Mouse (Mus musculus) liver, postnatal 0 days (tissue): ENCODE measurements around the gene Wwc1. TPM values are rescaled to one million over a fixed set of nuclear protein-coding genes. Genes with fewer than 3 reads are reported as not detected.

Experiments
- ATAC-seq: fragments of 200-750 bp; cut with Nextera tagmentation; 2 replicates; pipeline ENCODE4 v1.8.0; 2017; ENCODE audit warnings: mild to moderate bottlenecking, moderate library complexity
- DNase-seq: peaks from one replicate; pipeline ENCODE4 v3.0.0-alpha.2; 2016
- H3K27ac ChIP-seq: fragments of 300-500 bp; sonication (generic); 2 replicates; pipeline ENCODE4 v1.5.1; 2014; ENCODE audit warnings: antibody characterized with exemption, moderate library complexity, mild to moderate bottlenecking, low read depth
- H3K27me3 ChIP-seq: fragments of 300-500 bp; sonication (generic); 2 replicates; pipeline ENCODE4 v1.6.1; 2014; ENCODE audit warnings: low read length, control low read depth, mixed read lengths; ENCODE audit not compliant: insufficient read depth
- H3K36me3 ChIP-seq: fragments of 300-500 bp; sonication (generic); replicated peaks from 2 replicates; pipeline ENCODE4 v1.6.1; 2014; ENCODE audit warnings: mild to moderate bottlenecking, control low read depth, low read length, moderate library complexity, mixed read lengths; ENCODE audit not compliant: insufficient read depth
- H3K4me1 ChIP-seq: fragments of 300-500 bp; sonication (generic); 2 replicates; pipeline ENCODE4 v1.6.1; 2014; ENCODE audit warnings: antibody characterized with exemption, mild to moderate bottlenecking, control low read depth; ENCODE audit not compliant: insufficient read depth
- H3K4me2 ChIP-seq: fragments of 300-500 bp; sonication (generic); 2 replicates; pipeline ENCODE4 v1.6.1; 2014; ENCODE audit warnings: low read depth, mild to moderate bottlenecking, low read length, moderate library complexity, mixed read lengths
- H3K4me3 ChIP-seq: fragments of 300-500 bp; sonication (generic); 2 replicates; pipeline ENCODE4 v1.5.1; 2014; ENCODE audit warnings: low read depth, low read length
- H3K9ac ChIP-seq: fragments of 300-500 bp; sonication (generic); replicated peaks from 2 replicates; pipeline ENCODE4 v1.6.1; 2014; ENCODE audit warnings: mild to moderate bottlenecking, moderate library complexity
- H3K9me3 ChIP-seq: fragments of 300-500 bp; sonication (generic); 2 replicates; pipeline ENCODE4 v1.6.1; 2016; ENCODE audit warnings: mild to moderate bottlenecking, control low read depth, low read length, mixed read lengths
- CTCF ChIP-seq: sonication (generic); IDR thresholded peaks from 2 replicates; pipeline ENCODE4 v1.5.1; 2016; ENCODE audit warnings: antibody characterized with exemption, low read depth
- EP300 ChIP-seq: IDR thresholded peaks from 2 replicates; pipeline ENCODE4 v1.6.1; 2016; ENCODE audit warnings: antibody characterized with exemption, low read depth, mild to moderate bottlenecking
- WGBS: fragments of 180-500 bp; shearing (Covaris S2); extraction: QIAGEN DNeasy Blood & Tissue Kit; methylation state at CpG from one replicate; pipeline ENCODE4 v1.1.7; 2014; ENCODE audit not compliant: insufficient replicate concordance; 5-methylcytosine and 5-hydroxymethylcytosine counted together
- polyA plus RNA-seq: library from polyadenylated mRNA; unstranded; fragments of >200 nt; fragmentation: Nextera tagmentation; extraction: Ambion mirVana; gene quantifications from 2 replicates; pipeline ENCODE4 v1.2.1, GENCODE M21; 2015

Gene Wwc1
- polyA plus RNA-seq, 1 experiment from 2014 or later, result 6.3 TPM

DNA sequence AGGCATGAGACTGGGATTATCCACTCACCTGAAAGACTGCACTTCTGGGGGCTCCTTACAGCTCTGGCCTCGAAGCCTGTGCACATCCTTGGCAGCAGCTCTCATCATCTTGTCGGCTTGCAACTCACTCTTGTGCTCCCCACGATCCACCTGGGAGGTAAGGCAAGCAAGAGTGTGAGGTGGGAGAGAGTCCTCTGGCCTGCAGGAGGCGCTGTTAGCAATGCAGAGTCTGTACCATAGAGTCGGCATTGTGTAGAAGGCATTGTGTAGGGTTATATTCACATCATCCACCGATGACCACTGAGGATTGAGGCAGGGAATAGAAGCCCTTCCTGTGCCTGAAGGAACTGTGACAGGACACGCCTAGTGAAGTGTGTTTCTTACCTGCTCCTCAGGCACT lies 140.0 kb downstream of the Wwc1 start:
- Histone ChIP-seq H3K4me1 (0 out of 2 replicates have a peak, but pooled peaks cover 4% of the 10 kb centered on the region), H3K4me3 (no peak overlapping the region), H3K9ac (no peak overlapping the region), H3K27ac (no peak overlapping the region), H3K4me2 (no peak overlapping the region), H3K9me3 (no peaks in the 10 kb centered on the region), H3K36me3 (peaks cover 3% of the 10 kb centered on the region), H3K27me3 (no peaks in the 10 kb centered on the region)
- WGBS, result 75% methylated on average over 7 of the region's 7 CpGs
- TF ChIP-seq CTCF, result peak; percentile 55
- no peak for TF ChIP-seq EP300
- ATAC-seq (no peak), DNase-seq (no peak)

DNA sequence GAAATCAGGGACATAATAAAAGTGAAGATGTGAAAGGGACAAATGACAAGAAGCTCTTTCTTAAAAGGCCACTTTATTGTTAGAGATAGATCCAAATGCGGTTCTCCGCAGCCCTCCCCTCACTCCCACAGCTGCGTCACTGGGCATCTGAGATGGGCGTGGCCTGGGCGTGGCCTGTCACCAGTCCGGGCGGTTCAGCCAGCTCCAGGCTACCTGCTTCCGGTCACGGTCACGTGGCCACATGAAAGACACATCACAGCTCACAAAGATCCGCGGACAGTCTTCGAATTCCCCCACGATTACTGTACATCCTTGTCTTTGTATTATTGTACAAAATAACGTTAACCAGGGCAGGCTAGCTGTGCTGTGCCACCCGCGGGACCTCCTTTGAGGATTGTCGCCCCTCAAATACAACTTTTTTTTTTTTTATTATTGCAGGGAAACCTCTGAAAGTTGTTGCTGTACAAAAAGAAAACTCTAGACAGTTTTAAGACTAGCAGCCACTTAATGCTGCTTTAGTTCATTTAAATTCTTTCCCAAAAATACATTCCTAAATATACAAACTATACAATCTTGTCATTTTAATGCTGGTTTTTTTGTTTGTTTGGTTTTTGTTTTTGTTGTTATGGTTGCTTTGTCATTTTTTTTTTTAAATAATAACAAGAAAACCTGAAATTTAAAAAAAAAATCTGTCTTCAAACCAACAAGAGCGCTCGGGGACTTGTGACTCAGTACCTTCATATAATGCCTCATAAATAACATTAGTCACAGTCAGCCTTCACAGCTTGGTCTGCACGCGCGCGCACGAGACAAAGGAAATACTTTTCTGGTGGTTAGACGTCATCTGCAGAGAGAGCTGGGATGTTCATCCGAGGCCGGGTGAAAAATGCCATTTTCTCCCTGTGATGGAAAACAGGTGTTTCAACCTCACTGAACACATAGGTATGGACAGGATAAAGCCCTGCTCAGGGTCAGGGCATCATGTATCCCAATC lies 141.7 kb downstream of the Wwc1 start:
- peaks cover 4% of the 10 kb centered on the region for H3K4me1 ChIP-seq
- ATAC-seq (peak; percentile 62), DNase-seq (peak; percentile 91)
- WGBS, result 20% methylated on average over 28 of the region's 28 CpGs
- no peaks in the 10 kb centered on the region for H3K9me3 ChIP-seq
- peak overlapping the region; percentile 76 for H3K4me2 ChIP-seq
- H3K27ac ChIP-seq, result no peak overlapping the region
- H3K27me3 ChIP-seq, result no peaks in the 10 kb centered on the region
- H3K9ac ChIP-seq, result 0 out of 2 replicates have a peak overlapping the region, but pooled peaks have one; percentile 44
- no peak for TF ChIP-seq EP300
- no peak for TF ChIP-seq CTCF
- peak overlapping the region; percentile 33 for H3K4me3 ChIP-seq
- peaks cover 3% of the 10 kb centered on the region for H3K36me3 ChIP-seq

DNA sequence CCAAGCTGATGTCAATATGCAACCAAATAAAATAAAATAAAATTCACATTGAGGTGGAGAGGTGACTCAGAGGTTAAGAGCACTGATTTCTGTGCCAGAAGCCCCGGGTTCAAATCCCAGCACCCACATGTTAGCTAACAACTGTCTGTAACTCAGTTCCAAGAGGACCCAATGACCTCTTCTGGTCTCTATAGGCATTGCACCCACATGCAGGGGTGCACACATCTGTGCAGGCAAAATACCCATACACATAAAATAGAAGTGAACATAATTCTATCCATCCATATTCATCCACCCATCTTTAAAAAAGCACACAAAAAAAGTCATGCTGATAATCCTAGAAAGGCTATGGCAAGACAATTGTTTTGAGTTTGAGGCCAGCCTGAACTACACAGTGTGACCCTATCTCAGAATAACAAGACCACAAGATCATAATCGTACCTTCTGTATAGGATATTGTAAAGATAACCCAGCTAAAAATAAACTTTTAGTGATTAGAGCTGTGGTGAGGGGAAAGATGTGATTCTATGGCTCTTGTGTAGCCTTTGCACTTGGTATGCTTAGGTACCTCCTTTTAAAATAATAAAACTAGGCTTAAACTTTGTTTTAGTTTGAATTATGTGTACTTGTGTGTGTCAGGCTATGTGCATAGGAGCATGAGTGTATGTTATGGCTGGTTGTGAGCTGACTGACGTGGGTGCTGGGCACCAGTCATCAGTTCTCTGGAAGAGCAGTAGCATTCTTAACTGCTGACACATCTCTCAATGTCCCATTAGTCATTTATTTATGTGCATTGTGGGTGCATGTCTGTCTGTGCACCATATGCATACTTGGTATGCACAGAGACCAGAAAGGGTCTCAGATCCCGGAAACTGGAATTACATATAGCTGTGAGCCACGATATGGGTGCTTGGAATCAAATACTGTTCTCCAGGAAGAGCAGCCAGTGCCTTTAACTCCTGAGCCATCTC lies 142.9 kb downstream of the Wwc1 start:
- H3K9ac ChIP-seq, result no peak overlapping the region
- WGBS, result 68% methylated on average over 5 of the region's 5 CpGs
- H3K36me3 ChIP-seq, result peaks cover 5% of the 10 kb centered on the region
- H3K4me1 ChIP-seq, result peaks cover 10% of the 10 kb centered on the region
- H3K4me2 ChIP-seq, result peak overlapping the region; percentile 76
- no peaks in the 10 kb centered on the region for H3K9me3 ChIP-seq
- peak overlapping the region; percentile 33; the same call in 1 of the 2 replicates for H3K4me3 ChIP-seq
- no peaks in the 10 kb centered on the region for H3K27me3 ChIP-seq
- no peak for DNase-seq
- no peak for ATAC-seq
- TF ChIP-seq EP300 (no peak), CTCF (no peak)
- peak overlapping the region; percentile 39; the same call in 1 of the 2 replicates for H3K27ac ChIP-seq

DNA sequence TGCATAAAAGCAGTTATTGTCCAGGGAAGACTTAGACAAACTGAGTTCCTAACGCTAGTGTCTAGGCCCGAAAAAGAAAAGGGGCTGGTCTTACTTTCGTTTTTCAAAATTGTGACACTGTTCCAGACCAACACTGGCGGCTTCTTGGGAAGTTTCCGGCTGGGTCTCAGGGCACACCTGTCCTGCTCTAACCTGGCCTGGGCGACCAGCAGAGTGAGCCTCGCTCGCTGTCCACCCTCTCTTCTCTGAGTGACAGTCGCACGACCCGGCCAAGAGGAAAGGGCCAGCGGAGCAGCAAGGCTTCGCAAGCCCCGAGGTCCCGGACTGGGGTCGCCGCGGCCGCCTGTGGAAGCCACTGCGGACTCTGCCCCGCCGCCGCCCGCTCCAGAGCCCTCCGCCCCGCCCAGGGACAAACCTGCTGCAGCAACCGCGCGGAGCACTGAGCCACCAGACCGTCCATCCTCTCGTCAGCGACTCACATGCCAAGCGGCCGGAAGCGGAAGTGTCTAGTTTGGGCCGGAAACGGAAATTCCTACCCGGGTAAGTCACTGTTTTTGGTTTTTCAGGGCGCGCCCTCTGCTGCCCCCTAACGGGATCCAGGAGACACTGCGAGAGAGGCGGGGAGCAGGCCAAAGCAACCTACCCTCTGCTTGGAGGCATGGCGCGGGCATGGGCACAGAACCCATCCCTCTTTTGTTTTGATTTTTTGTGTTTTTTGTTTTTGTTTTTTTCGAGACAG lies 146.1 kb downstream of the Wwc1 start, which contains the start of gene Rars:
Rars (minus strand) TSS at position 485 of the 739 bp plus-strand sequence.
- Histone ChIP-seq H3K4me2 (peak within 1 kb of the TSS; percentile 81), H3K27me3 (no peaks in the 10 kb centered on the region), H3K27ac (peak within 1 kb of the TSS; percentile 86), H3K9me3 (no peaks in the 10 kb centered on the region), H3K4me1 (peaks cover 10% of the 10 kb centered on the region), H3K4me3 (peak within 1 kb of the TSS; percentile 95), H3K36me3 (peaks cover 22% of the 10 kb centered on the region), H3K9ac (peak within 1 kb of the TSS; percentile 92)
- TF ChIP-seq CTCF, result peak; percentile 96
- TF ChIP-seq EP300, result peak; percentile 60
- ATAC-seq (peak; percentile 94), DNase-seq (peak; percentile 95)
- 2% methylated on average over 45 of the region's 46 CpGs for WGBS

DNA sequence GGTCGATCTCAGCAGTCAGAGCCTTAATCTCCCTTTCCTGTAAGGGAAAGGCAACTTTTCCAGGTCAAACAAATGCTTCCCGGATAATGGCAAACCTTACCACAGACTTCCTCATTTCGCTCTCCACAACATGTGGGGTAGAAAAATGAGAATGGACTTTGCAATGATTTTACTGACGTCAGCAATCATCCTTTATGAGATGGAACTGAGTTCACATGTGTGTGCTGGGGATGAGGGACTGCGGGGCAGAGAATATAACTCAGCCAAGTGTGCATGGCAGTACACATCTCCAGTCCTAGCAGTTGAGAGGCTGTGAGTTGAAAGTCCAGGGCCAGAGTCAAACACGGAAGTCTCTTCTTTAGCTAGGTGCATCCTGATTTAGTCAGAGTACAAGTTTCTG lies 147.1 kb downstream of the Wwc1 start:
- ATAC-seq, result no peak
- Histone ChIP-seq H3K4me1 (peaks cover 10% of the 10 kb centered on the region), H3K27ac (peak overlapping the region; percentile 86), H3K27me3 (no peaks in the 10 kb centered on the region), H3K36me3 (peaks cover 31% of the 10 kb centered on the region), H3K9ac (peak overlapping the region; percentile 92), H3K9me3 (no peaks in the 10 kb centered on the region), H3K4me3 (peak overlapping the region; percentile 95), H3K4me2 (peak overlapping the region; percentile 81)
- WGBS, result 34% methylated on average over 6 of the region's 6 CpGs
- DNase-seq, result no peak
- TF ChIP-seq CTCF, result no peak
- TF ChIP-seq EP300, result no peak
